Mouse (Mus musculus): Measurements from ENCODE around the gene Dpy19l1.

- no peak for TF ChIP-seq CTCF (conservative IDR thresholded peaks at IDR 0.05; ENCODE audit: low read length)
- TF ChIP-seq POU5F1 (IDR thresholded peaks at IDR 0.05; ENCODE audit: borderline replicate concordance, low read length), result no peak
Observed at GRCm38 (mm10) chr9:24467186-24467585, 35.8 kb downstream of the Dpy19l1 start.
